Mouse (Mus musculus) limb, embryonic 14.5 days (tissue): ENCODE results near the gene Tmem123. TPM values are rescaled to one million over a fixed set of nuclear protein-coding genes. Genes with fewer than 3 reads are reported as not detected.
A peak's percentile ranks its signal among the peaks of the same experiment; 100 is the strongest.

Experiments
- ATAC-seq: fragments of 200-750 bp; cut with Nextera tagmentation; 2 replicates; pipeline ENCODE4 v1.8.0; 2017; ENCODE audit warnings: low read depth, moderate number of reproducible peaks, moderate TSS enrichment; ENCODE audit not compliant: low FRiP score
- DNase-seq: peaks from one replicate; pipeline ENCODE4 v3.0.0-alpha.2; 2015; ENCODE audit warnings: low spot score
- H3K27ac ChIP-seq: fragments of 300-500 bp; sonication (generic); replicated peaks from 2 replicates; pipeline ENCODE4 v1.5.1; 2014; ENCODE audit warnings: low read depth, mild to moderate bottlenecking, low read length, moderate library complexity, mixed read lengths
- H3K27me3 ChIP-seq: fragments of 300-500 bp; sonication (generic); 2 replicates; pipeline ENCODE4 v1.6.1; 2014; ENCODE audit warnings: low read length, mixed read lengths; ENCODE audit not compliant: control insufficient read depth, insufficient read depth
- H3K36me3 ChIP-seq: fragments of 300-500 bp; sonication (generic); 2 replicates; pipeline ENCODE4 v1.6.1; 2014; ENCODE audit warnings: mild to moderate bottlenecking, low read length, moderate library complexity, mixed read lengths; ENCODE audit not compliant: control insufficient read depth, insufficient read depth
- H3K4me1 ChIP-seq: fragments of 300-500 bp; sonication (generic); 2 replicates; pipeline ENCODE4 v1.6.1; 2014; ENCODE audit warnings: antibody characterized with exemption, low read length, mixed read lengths; ENCODE audit not compliant: control insufficient read depth, insufficient read depth
- H3K4me2 ChIP-seq: fragments of 300-500 bp; sonication (generic); replicated peaks from 2 replicates; pipeline ENCODE4 v1.6.1; 2014; ENCODE audit warnings: low read depth, mild to moderate bottlenecking, low read length, moderate library complexity; ENCODE audit not compliant: severe bottlenecking
- H3K4me3 ChIP-seq: fragments of 300-500 bp; sonication (generic); replicated peaks from 2 replicates; pipeline ENCODE4 v1.5.1; 2014; ENCODE audit warnings: low read length
- H3K9ac ChIP-seq: fragments of 300-500 bp; sonication (generic); 2 replicates; pipeline ENCODE4 v1.6.1; 2014; ENCODE audit warnings: mild to moderate bottlenecking, low read depth, low read length, moderate library complexity; ENCODE audit not compliant: severe bottlenecking
- H3K9me3 ChIP-seq: fragments of 300-500 bp; sonication (generic); 2 replicates; pipeline ENCODE4 v1.6.1; 2016; ENCODE audit warnings: low read length; ENCODE audit not compliant: control insufficient read depth
- POLR2A ChIP-seq: fragments of 200-500 bp; IDR thresholded peaks from 2 replicates; pipeline ENCODE4 v1.8.0; 2012; ENCODE audit warnings: inconsistent platforms, mild to moderate bottlenecking, moderate library complexity, borderline replicate concordance; ENCODE audit not compliant: insufficient read depth, insufficient read length; ENCODE audit errors: extremely low read depth
- WGBS: fragments of 180-500 bp; shearing (Covaris S2); extraction: QIAGEN DNeasy Blood & Tissue Kit; methylation state at CpG from one replicate; pipeline ENCODE4 v1.1.7; 2014; 5-methylcytosine and 5-hydroxymethylcytosine counted together
- polyA plus RNA-seq, 2 experiments: library from polyadenylated mRNA; depleted of rRNA in 1 of 2; stranded (reverse) in 1 of 2; unstranded in 1 of 2; fragments of >200 nt; fragmentation: Nextera tagmentation in 1 of 2; extraction: Ambion mirVana in 1 of 2; gene quantifications; 2 replicates each; pipeline versions ENCODE4 v1.2.1 to v1.2.3; 2012 to 2014

Tmem123 gene
- polyA plus RNA-seq, 2 experiments = 68.8 to 133 TPM

DNA sequence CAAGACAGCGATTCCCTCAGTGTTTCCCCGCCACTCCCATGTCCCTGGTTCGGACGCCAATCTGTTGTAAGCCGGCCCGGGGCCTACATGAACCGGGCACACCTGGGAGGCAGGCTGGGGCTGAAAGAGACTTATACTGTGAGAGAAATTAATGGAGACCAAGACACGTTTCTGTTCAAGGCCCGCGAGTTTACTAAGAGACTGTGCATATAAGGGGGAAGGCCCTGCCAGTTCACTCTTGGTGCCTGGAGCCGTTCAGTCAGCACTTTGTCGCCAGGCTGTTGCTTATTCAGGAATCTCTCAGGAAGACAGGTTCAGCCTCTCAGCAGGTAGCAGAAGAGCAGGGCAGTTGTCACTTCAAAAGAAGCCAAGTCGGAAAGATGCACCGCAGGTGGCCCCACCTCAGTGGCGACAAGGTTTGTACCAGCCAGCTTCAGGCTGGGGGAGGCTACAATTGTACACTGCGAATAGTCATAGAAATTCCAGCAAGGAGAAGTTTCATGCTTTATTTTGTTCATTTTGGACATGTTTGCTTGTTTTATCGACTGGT lies 1.9 kb upstream of the Tmem123 start:
- Histone ChIP-seq H3K36me3 (no peaks in the 10 kb centered on the region), H3K9me3 (0 out of 2 replicates have a peak, but pooled peaks cover 3% of the 10 kb centered on the region), H3K4me2 (no peak overlapping the region), H3K4me1 (no peaks in the 10 kb centered on the region), H3K9ac (no peak overlapping the region), H3K27ac (no peak overlapping the region), H3K27me3 (no peaks in the 10 kb centered on the region), H3K4me3 (no peak overlapping the region)
- WGBS = 39% methylated on average over 17 of the region's 17 CpGs
- no peak for DNase-seq
- no peak for TF ChIP-seq POLR2A
- ATAC-seq = no peak

DNA sequence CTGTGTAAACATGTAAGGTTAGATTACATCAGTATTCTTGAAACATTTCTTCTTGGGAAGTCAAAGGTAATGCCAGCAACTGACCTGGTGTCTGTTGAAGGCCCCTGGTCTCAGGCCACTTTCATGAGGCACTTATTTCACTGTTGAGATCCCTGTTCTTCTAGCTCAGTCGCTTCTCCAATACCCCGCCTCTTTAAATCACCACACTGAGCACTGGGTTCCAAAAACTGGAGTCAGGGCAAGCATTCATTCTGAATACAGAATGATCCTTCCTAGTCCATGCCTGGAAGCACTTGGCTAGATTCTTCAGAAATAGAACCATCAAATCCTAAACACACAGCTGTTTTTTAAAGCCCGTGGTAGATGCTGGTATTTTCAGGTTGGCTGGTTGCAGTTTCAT lies 1.1 kb upstream of the Tmem123 start:
- Histone ChIP-seq H3K9ac (no peak overlapping the region), H3K27ac (no peak overlapping the region), H3K9me3 (0 out of 2 replicates have a peak, but pooled peaks cover 3% of the 10 kb centered on the region), H3K27me3 (no peaks in the 10 kb centered on the region), H3K4me1 (no peaks in the 10 kb centered on the region), H3K4me3 (no peak overlapping the region), H3K4me2 (no peak overlapping the region), H3K36me3 (no peaks in the 10 kb centered on the region)
- TF ChIP-seq POLR2A = no peak
- ATAC-seq = no peak
- DNase-seq = no peak
- WGBS = 72% methylated on average over 3 of the region's 3 CpGs

- 0 out of 2 replicates have a peak, but pooled peaks have one; percentile 10 for TF ChIP-seq POLR2A
- H3K4me2 ChIP-seq = peak overlapping the region; percentile 76
- no peaks in the 10 kb centered on the region for H3K9me3 ChIP-seq
- no peak for ATAC-seq
- 1% methylated on average over 14 of the region's 14 CpGs for WGBS
- H3K27me3 ChIP-seq = no peaks in the 10 kb centered on the region
- peak overlapping the region; percentile 70 for H3K4me3 ChIP-seq
- peak overlapping the region; percentile 69 for H3K27ac ChIP-seq
- DNase-seq = peak; percentile 50
- H3K36me3 ChIP-seq = 0 out of 2 replicates have a peak, but pooled peaks cover 3% of the 10 kb centered on the region
- H3K4me1 ChIP-seq = no peaks in the 10 kb centered on the region
- peak overlapping the region; percentile 72 for H3K9ac ChIP-seq
Measured at GRCm38 (mm10) chr9:7764463-7764871, 626 bp downstream of the Tmem123 start.

- DNase-seq = no peak
- H3K4me2 ChIP-seq = peak overlapping the region; percentile 76
- no peak for TF ChIP-seq POLR2A
- no peaks in the 10 kb centered on the region for H3K4me1 ChIP-seq
- H3K27ac ChIP-seq = no peak overlapping the region
- no peaks in the 10 kb centered on the region for H3K9me3 ChIP-seq
- no peak overlapping the region for H3K9ac ChIP-seq
- H3K36me3 ChIP-seq = 0 out of 2 replicates have a peak, but pooled peaks cover 3% of the 10 kb centered on the region
- WGBS = 70% methylated on average over 3 of the region's 3 CpGs
- H3K4me3 ChIP-seq = peak overlapping the region; percentile 70
- ATAC-seq = no peak
- H3K27me3 ChIP-seq = no peaks in the 10 kb centered on the region
Measured at GRCm38 (mm10) chr9:7765236-7765635, 1.4 kb downstream of the Tmem123 start.

DNA sequence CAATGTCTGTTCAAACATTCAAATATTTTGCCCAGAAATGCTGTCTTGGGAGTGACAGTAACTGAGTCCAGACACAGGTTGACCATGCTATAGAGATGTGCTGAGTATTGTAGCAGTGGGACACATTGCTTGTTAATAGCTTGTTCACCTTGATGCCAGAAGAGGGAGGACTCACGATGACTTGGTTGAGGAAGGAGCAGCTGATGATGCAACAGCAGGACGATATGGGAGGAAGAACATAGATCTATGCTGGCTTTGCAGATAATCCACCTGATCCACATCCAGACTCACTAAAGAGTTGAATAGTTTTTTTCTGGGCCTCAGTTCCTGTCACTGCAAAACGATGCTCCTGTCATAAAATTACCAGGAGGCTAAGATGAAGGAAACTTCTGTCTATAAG lies 2.7 kb downstream of the Tmem123 start:
- no peak for TF ChIP-seq POLR2A

GRCm38 (mm10) chr9:7767526-7767925 lies 3.7 kb downstream of the Tmem123 start:
- Histone ChIP-seq H3K4me3 (no peak overlapping the region), H3K27ac (no peak overlapping the region), H3K36me3 (peaks cover 5% of the 10 kb centered on the region), H3K27me3 (no peaks in the 10 kb centered on the region), H3K9ac (no peak overlapping the region), H3K4me1 (no peaks in the 10 kb centered on the region), H3K9me3 (no peaks in the 10 kb centered on the region), H3K4me2 (no peak overlapping the region)
- no peak for ATAC-seq
- WGBS = 61% methylated on average over 2 of the region's 2 CpGs
- no peak for TF ChIP-seq POLR2A
- no peak for DNase-seq

More for the DNA sequence above, 2.7 kb downstream of the Tmem123 start:
- Histone ChIP-seq H3K4me3 (no peak overlapping the region), H3K9ac (no peak overlapping the region), H3K27ac (no peak overlapping the region), H3K9me3 (no peaks in the 10 kb centered on the region), H3K4me1 (no peaks in the 10 kb centered on the region), H3K36me3 (peaks cover 3% of the 10 kb centered on the region; the same call in 1 of the 2 replicates), H3K27me3 (no peaks in the 10 kb centered on the region), H3K4me2 (no peak overlapping the region)
- no peak for ATAC-seq
- DNase-seq = no peak
- 72% methylated on average over 3 of the region's 3 CpGs for WGBS
